Mouse (Mus musculus) E14TG2a.4 (cell line): ENCODE measurements around the gene Zcchc17.

ENCODE experiments used
- H3K27me3 ChIP-seq: 2 replicates; pipeline ENCODE4 v1.6.1; 2014; ENCODE audit warnings: low read length, control low read depth; ENCODE audit not compliant: insufficient read depth
- H3K36me3 ChIP-seq: 2 replicates; pipeline ENCODE4 v1.6.1; 2014; ENCODE audit warnings: low read length, control low read depth; ENCODE audit not compliant: insufficient read depth
- H3K4me1 ChIP-seq: replicated peaks from 2 replicates; pipeline ENCODE4 v1.6.1; 2014; ENCODE audit warnings: low read depth, low read length, control low read depth
- H3K4me3 ChIP-seq: replicated peaks from 2 replicates; pipeline ENCODE4 v1.5.1; 2014; ENCODE audit warnings: mild to moderate bottlenecking, low read length
- H3K9me3 ChIP-seq: 2 replicates; pipeline ENCODE4 v1.6.1; 2014; ENCODE audit warnings: low read length, control low read depth
- CTCF ChIP-seq: conservative IDR thresholded peaks from 2 replicates; pipeline ENCODE4 v1.5.1; 2014; ENCODE audit warnings: low read length
- NANOG ChIP-seq: IDR thresholded peaks from 2 replicates; pipeline ENCODE4 v1.6.1; 2014; ENCODE audit warnings: borderline replicate concordance, low read length, mixed read lengths
- POU5F1 ChIP-seq: IDR thresholded peaks from 2 replicates; pipeline ENCODE4 v1.6.1; 2014; ENCODE audit warnings: low read length, borderline replicate concordance

The Zcchc17 gene

DNA sequence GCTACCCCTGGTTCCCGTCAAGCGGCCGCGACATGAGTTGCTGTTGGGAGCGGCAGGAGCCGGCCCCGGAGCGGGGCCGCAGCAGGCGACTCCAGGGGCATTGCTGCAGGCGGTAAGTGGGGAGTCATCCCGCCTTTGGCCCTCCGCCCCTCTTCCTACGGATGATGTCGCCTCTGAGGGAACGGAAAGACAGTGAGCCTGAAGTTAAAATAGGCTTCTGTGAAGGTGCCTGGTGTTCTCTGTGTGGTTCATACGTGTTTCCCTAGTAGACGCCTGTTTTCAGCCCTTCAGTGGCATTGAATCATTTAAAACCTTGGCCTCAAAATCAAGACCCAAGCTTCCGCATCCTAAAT is 471 bp upstream of the Zcchc17 start:
- no peaks in the 10 kb centered on the region for H3K9me3 ChIP-seq
- peaks cover 47% of the 10 kb centered on the region for H3K4me1 ChIP-seq
- H3K4me3 ChIP-seq: peak overlapping the region; percentile 100
- H3K27me3 ChIP-seq: no peaks in the 10 kb centered on the region
- H3K36me3 ChIP-seq: peaks cover 44% of the 10 kb centered on the region
- TF ChIP-seq NANOG (no peak), CTCF (no peak), POU5F1 (no peak)

DNA sequence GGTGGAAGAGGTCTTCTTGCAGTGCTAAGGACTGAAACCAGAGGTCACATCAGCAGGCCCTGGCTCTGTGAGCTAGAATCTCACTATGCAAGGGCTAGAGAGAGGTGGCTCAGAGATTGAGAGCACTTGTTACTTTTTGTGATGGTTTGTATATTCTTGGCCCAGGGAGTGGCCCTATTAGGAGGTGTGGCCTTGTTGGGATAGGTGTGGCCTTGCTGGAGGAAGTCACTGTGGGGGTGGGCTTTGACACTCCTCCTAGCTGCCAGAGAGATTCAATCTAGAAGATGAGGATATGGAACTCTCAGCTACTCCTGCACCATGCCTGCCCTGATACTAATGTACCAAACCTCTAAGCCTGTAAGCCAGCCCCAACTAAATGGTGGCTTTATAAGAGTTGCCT is 1.8 kb downstream of the Zcchc17 start:
- no peak for TF ChIP-seq CTCF
- TF ChIP-seq POU5F1: no peak
- no peak for TF ChIP-seq NANOG
- H3K4me3 ChIP-seq: peak overlapping the region; percentile 100
- no peaks in the 10 kb centered on the region for H3K9me3 ChIP-seq
- H3K36me3 ChIP-seq: peaks cover 48% of the 10 kb centered on the region
- H3K4me1 ChIP-seq: peaks cover 59% of the 10 kb centered on the region
- H3K27me3 ChIP-seq: no peaks in the 10 kb centered on the region

DNA sequence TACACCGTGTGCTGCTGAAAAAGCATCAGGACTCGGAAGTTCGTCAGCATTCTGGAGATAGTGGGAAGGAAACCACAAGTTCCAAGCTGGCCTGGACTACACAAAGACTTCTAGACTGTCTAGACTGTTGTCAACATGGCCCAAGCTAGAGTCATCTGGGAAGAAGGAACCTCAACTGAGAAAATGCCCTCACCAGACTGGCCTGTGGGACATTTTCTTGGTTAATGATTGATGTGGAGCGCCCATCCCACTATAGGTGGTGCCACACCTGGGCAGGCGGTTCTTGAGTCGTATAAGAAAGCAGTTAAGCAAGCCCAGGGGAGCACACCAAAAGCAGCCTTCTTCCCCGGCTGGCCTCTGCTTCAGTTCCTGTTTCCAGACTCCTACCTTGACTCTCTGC is 7.2 kb downstream of the Zcchc17 start:
- H3K4me3 ChIP-seq: no peak overlapping the region
- peaks cover 89% of the 10 kb centered on the region for H3K36me3 ChIP-seq
- no peaks in the 10 kb centered on the region for H3K9me3 ChIP-seq
- TF ChIP-seq POU5F1 (no peak), NANOG (no peak), CTCF (no peak)
- no peaks in the 10 kb centered on the region for H3K27me3 ChIP-seq
- H3K4me1 ChIP-seq: peaks cover 22% of the 10 kb centered on the region

DNA sequence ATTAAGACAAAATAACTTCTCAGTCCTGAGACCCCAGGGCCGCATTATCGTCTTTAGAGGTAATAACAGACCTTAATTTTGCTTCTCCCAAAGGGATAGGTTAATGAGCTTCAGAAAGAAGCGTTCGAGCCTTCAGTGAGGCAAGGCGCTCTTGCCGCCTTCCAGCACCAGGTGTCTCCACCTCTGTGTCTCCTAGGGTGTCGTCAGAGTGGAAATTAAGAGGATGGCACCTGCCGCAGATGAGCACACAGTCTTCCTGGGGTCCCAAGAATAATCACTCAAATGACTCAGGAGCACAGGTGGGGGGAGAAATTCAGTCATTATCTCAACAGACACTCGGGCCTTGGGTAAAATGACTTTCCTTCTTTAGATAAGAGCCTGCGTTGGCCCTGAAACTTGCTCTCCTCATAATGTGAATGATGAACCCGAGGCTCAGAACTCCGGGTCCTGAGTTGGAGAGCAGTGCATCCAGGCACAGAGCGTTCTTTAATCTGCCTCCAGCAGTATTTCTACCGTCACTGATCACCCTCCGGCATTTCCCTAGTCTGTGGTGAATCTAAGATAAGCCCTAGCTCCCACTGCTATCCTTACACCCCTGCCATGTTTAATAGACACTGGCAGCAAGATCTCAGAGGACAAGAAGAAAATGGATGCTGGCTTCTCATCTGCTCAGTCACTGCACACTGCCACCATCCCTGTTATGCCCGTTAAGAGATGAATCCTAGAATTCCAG is 8.9 kb downstream of the Zcchc17 start:
- TF ChIP-seq CTCF: peak; percentile 21; the same call in 1 of the 2 replicates
- no peak for TF ChIP-seq NANOG
- TF ChIP-seq POU5F1: no peak
- peaks cover 18% of the 10 kb centered on the region for H3K4me1 ChIP-seq
- H3K27me3 ChIP-seq: no peaks in the 10 kb centered on the region
- no peak overlapping the region for H3K4me3 ChIP-seq
- H3K9me3 ChIP-seq: no peaks in the 10 kb centered on the region
- H3K36me3 ChIP-seq: peaks cover 95% of the 10 kb centered on the region

DNA sequence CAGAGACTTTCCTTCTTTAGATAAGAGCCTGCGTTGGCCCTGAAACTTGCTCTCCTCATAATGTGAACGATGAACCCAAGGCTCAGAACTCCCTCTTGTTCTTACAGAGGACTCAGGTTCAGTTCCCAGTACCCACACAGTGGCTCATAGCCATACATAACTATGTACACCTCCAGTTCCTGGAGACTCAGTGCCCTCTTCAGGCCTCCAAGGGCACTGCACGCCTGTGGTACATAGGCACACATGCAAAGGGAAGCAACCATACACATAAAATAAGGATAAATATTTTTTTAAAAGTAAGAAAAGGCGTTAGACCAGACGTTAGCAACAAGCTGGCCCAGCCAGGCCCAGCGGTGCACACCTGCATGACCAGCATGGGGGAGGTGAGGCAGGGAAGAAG is 10.1 kb downstream of the Zcchc17 start:
- Histone ChIP-seq H3K4me1 (peaks cover 16% of the 10 kb centered on the region), H3K4me3 (no peak overlapping the region)

DNA sequence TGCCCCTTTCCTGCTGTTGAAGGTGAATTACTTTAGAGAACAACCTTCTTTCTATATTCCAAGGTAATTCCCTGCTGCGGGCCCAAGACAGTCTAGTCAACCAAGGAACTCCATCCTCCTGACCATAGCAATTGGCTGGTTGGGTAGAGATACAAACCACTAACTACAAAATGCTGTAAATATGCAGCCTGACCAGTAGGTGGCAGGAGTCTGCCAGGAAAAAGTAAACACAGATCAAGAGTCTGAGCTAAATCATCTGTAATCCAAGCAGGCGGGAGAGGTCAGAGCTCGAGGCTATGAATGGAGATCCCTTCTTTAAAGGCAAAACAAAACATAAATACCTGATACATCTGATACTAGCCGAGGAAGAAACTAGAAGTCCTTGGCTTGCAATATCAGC is 18.1 kb downstream of the Zcchc17 start:
- H3K27me3 ChIP-seq: no peaks in the 10 kb centered on the region
- TF ChIP-seq CTCF (peak; percentile 85), POU5F1 (no peak), NANOG (no peak)
- H3K36me3 ChIP-seq: peaks cover 74% of the 10 kb centered on the region
- no peaks in the 10 kb centered on the region for H3K9me3 ChIP-seq
- peaks cover 6% of the 10 kb centered on the region for H3K4me1 ChIP-seq
- no peak overlapping the region for H3K4me3 ChIP-seq

More for the DNA sequence above, 10.1 kb downstream of the Zcchc17 start:
- no peaks in the 10 kb centered on the region for H3K27me3 ChIP-seq
- H3K9me3 ChIP-seq: no peaks in the 10 kb centered on the region
- peaks cover 98% of the 10 kb centered on the region for H3K36me3 ChIP-seq
- TF ChIP-seq CTCF: peak; percentile 78
- no peak for TF ChIP-seq POU5F1

DNA sequence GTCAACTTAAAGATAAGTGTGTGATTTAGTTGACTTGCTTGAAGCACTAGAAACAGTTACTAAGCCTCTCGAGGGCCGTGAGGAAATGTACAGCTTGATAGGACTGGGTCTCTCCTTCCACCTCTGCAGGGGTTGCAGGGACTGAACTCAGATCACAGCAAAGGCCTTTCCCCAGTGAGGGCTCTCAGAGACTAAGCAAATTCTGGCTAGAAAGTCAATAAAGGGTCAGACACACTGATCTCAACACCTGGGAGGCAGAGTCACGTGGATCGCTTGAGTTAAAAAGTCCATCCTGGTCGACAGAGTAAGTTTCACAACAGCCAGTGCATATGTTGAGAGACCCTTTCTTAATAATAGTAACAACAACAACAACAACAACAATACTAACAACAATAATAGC is 23.9 kb downstream of the Zcchc17 start:
- TF ChIP-seq POU5F1: no peak
- TF ChIP-seq NANOG: no peak
- no peak for TF ChIP-seq CTCF
- Histone ChIP-seq H3K4me1 (peaks cover 6% of the 10 kb centered on the region), H3K36me3 (peaks cover 56% of the 10 kb centered on the region), H3K9me3 (no peaks in the 10 kb centered on the region), H3K27me3 (no peaks in the 10 kb centered on the region), H3K4me3 (no peak overlapping the region)

DNA sequence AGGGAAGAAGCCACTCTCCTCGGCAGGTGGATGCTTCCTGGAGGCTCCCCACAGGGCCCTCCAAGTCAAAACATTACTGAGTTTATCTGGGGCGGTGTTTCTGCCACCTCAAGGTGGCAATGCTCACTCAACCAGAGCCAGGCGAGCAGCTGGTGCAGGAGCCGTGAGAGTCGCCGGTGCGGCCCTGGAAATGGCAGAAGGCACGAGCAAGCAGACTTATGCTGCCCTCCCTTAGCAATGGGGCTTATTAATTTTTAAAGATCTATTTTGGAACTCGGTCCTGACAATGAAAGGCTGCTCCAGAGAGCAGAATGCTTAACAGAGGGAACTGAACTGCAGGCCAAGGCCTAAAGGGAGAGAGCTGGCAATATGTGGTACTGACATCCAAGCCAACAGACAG is 32.4 kb downstream of the Zcchc17 start:
- Histone ChIP-seq H3K4me1 (peaks cover 45% of the 10 kb centered on the region), H3K9me3 (no peaks in the 10 kb centered on the region), H3K4me3 (no peak overlapping the region), H3K36me3 (peaks cover 75% of the 10 kb centered on the region), H3K27me3 (no peaks in the 10 kb centered on the region)
- no peak for TF ChIP-seq CTCF
- TF ChIP-seq POU5F1: no peak
- TF ChIP-seq NANOG: no peak

DNA sequence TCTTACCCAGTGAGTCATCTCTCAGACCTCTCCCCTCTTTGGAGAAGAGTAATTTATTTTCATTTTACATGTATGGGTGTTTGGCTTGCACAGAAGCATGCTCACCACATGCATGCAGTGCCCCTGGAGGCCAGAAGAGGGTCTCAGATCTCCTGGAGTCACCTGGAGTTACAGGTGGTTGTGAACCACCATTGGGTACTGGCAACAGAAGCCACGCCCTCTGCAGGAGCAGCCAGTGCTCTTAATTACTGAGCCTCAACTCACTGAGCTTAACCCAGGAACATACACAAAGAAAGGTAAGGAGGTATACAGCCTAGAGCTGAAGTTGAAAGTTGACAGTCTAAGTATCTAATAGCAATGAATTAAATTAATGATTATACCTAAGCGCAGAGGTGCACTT is 34.3 kb downstream of the Zcchc17 start:
- Histone ChIP-seq H3K4me1 (peaks cover 51% of the 10 kb centered on the region), H3K36me3 (peaks cover 82% of the 10 kb centered on the region), H3K27me3 (no peaks in the 10 kb centered on the region), H3K4me3 (no peak overlapping the region), H3K9me3 (no peaks in the 10 kb centered on the region)
- TF ChIP-seq CTCF (peak; percentile 32), POU5F1 (no peak)
